Mouse (Mus musculus): Measurements from ENCODE around the gene Prkcd. TPM values are rescaled to one million over a fixed set of nuclear protein-coding genes. Genes with fewer than 3 reads are reported as not detected.

Gene Prkcd
- polyA plus RNA-seq, 1 experiment, result 177 TPM

- Histone ChIP-seq H3K4me3 (replicated peaks; ENCODE audit: control insufficient read depth, low read depth, low read length) (no peak overlapping the region), H3K27ac (ENCODE audit: control insufficient read depth, insufficient read depth, low read depth, low read length, poor library complexity) (peak overlapping the region; percentile 19; the same call in 1 of the 2 replicates), H3K4me1 (ENCODE audit: control insufficient read depth, insufficient read depth, low read length) (peaks cover 7% of the 10 kb centered on the region; the same call in 1 of the 2 replicates)
- TF ChIP-seq POLR2A (IDR thresholded peaks at IDR 0.05; ENCODE audit: borderline replicate concordance, control insufficient read depth, low read depth, low read length) (no peak), CTCF (IDR thresholded peaks at IDR 0.05; ENCODE audit: control insufficient read depth, insufficient read depth, low read length) (no peak)
- 5% methylated on average over 2 of the region's 2 CpGs for WGBS
These were observed 15.7 kb upstream of the Prkcd start for GRCm38 (mm10) chr14:30641748-30642147.

GRCm38 (mm10) chr14:30638686-30639085 is 12.7 kb upstream of the Prkcd start:
- TF ChIP-seq POLR2A (IDR thresholded peaks at IDR 0.05; ENCODE audit: borderline replicate concordance, control insufficient read depth, low read depth, low read length) (no peak), CTCF (IDR thresholded peaks at IDR 0.05; ENCODE audit: control insufficient read depth, insufficient read depth, low read length) (no peak)
- Histone ChIP-seq H3K4me1 (ENCODE audit: control insufficient read depth, insufficient read depth, low read length) (peaks cover 7% of the 10 kb centered on the region; the same call in 1 of the 2 replicates), H3K4me3 (replicated peaks; ENCODE audit: control insufficient read depth, low read depth, low read length) (no peak overlapping the region), H3K27ac (ENCODE audit: control insufficient read depth, insufficient read depth, low read depth, low read length, poor library complexity) (no peak overlapping the region)
- WGBS, result 56% methylated on average over 4 of the region's 4 CpGs

- H3K27ac ChIP-seq (ENCODE audit: control insufficient read depth, insufficient read depth, low read depth, low read length, poor library complexity), result no peak overlapping the region
- peaks cover 7% of the 10 kb centered on the region; the same call in 1 of the 2 replicates for H3K4me1 ChIP-seq (ENCODE audit: control insufficient read depth, insufficient read depth, low read length)
- H3K4me3 ChIP-seq (replicated peaks; ENCODE audit: control insufficient read depth, low read depth, low read length), result no peak overlapping the region
- TF ChIP-seq CTCF (IDR thresholded peaks at IDR 0.05; ENCODE audit: control insufficient read depth, insufficient read depth, low read length) (no peak), POLR2A (IDR thresholded peaks at IDR 0.05; ENCODE audit: borderline replicate concordance, control insufficient read depth, low read depth, low read length) (no peak)
- WGBS, result 81% methylated on average over 4 of the region's 4 CpGs
These were observed 12.0 kb upstream of the Prkcd start for GRCm38 (mm10) chr14:30638009-30638408.

GRCm38 (mm10) chr14:30637087-30637486 is 11.1 kb upstream of the Prkcd start:
- Histone ChIP-seq H3K27ac (ENCODE audit: control insufficient read depth, insufficient read depth, low read depth, low read length, poor library complexity) (no peak overlapping the region), H3K4me1 (ENCODE audit: control insufficient read depth, insufficient read depth, low read length) (peaks cover 7% of the 10 kb centered on the region; the same call in 1 of the 2 replicates), H3K4me3 (replicated peaks; ENCODE audit: control insufficient read depth, low read depth, low read length) (no peak overlapping the region)
- WGBS, result 63% methylated on average over 2 of the region's 2 CpGs
- TF ChIP-seq POLR2A (IDR thresholded peaks at IDR 0.05; ENCODE audit: borderline replicate concordance, control insufficient read depth, low read depth, low read length), result no peak
- no peak for TF ChIP-seq CTCF (IDR thresholded peaks at IDR 0.05; ENCODE audit: control insufficient read depth, insufficient read depth, low read length)

GRCm38 (mm10) chr14:30636499-30636898 is 10.5 kb upstream of the Prkcd start:
- H3K4me3 ChIP-seq (replicated peaks; ENCODE audit: control insufficient read depth, low read depth, low read length), result no peak overlapping the region
- no peak overlapping the region for H3K27ac ChIP-seq (ENCODE audit: control insufficient read depth, insufficient read depth, low read depth, low read length, poor library complexity)
- TF ChIP-seq POLR2A (IDR thresholded peaks at IDR 0.05; ENCODE audit: borderline replicate concordance, control insufficient read depth, low read depth, low read length) (no peak), CTCF (IDR thresholded peaks at IDR 0.05; ENCODE audit: control insufficient read depth, insufficient read depth, low read length) (no peak)
- H3K4me1 ChIP-seq (ENCODE audit: control insufficient read depth, insufficient read depth, low read length), result peaks cover 10% of the 10 kb centered on the region
- WGBS, result 86% methylated on average over 9 of the region's 9 CpGs

GRCm38 (mm10) chr14:30635219-30635910 is 9.4 kb upstream of the Prkcd start:
- peak overlapping the region; percentile 16 for H3K27ac ChIP-seq (ENCODE audit: control insufficient read depth, insufficient read depth, low read depth, low read length, poor library complexity)
- 79% methylated on average over 13 of the region's 13 CpGs for WGBS
- H3K4me3 ChIP-seq (replicated peaks; ENCODE audit: control insufficient read depth, low read depth, low read length), result no peak overlapping the region
- TF ChIP-seq CTCF (IDR thresholded peaks at IDR 0.05; ENCODE audit: control insufficient read depth, insufficient read depth, low read length) (no peak), POLR2A (IDR thresholded peaks at IDR 0.05; ENCODE audit: borderline replicate concordance, control insufficient read depth, low read depth, low read length) (no peak)
- H3K4me1 ChIP-seq (ENCODE audit: control insufficient read depth, insufficient read depth, low read length), result peaks cover 10% of the 10 kb centered on the region

GRCm38 (mm10) chr14:30634418-30634817 is 8.4 kb upstream of the Prkcd start:
- TF ChIP-seq CTCF (IDR thresholded peaks at IDR 0.05; ENCODE audit: control insufficient read depth, insufficient read depth, low read length), result no peak
- Histone ChIP-seq H3K4me3 (replicated peaks; ENCODE audit: control insufficient read depth, low read depth, low read length) (no peak overlapping the region), H3K4me1 (ENCODE audit: control insufficient read depth, insufficient read depth, low read length) (peaks cover 14% of the 10 kb centered on the region), H3K27ac (ENCODE audit: control insufficient read depth, insufficient read depth, low read depth, low read length, poor library complexity) (no peak overlapping the region)
- WGBS, result 92% methylated on average over 1 of the region's 1 CpGs

- H3K4me3 ChIP-seq (replicated peaks; ENCODE audit: control insufficient read depth, low read depth, low read length), result no peak overlapping the region
- no peak overlapping the region for H3K27ac ChIP-seq (ENCODE audit: control insufficient read depth, insufficient read depth, low read depth, low read length, poor library complexity)
- TF ChIP-seq CTCF (IDR thresholded peaks at IDR 0.05; ENCODE audit: control insufficient read depth, insufficient read depth, low read length) (no peak), POLR2A (IDR thresholded peaks at IDR 0.05; ENCODE audit: borderline replicate concordance, control insufficient read depth, low read depth, low read length) (no peak)
- WGBS, result 60% methylated on average over 7 of the region's 7 CpGs
- peaks cover 18% of the 10 kb centered on the region for H3K4me1 ChIP-seq (ENCODE audit: control insufficient read depth, insufficient read depth, low read length)
These were observed 7.7 kb upstream of the Prkcd start for GRCm38 (mm10) chr14:30633708-30634107.

All from bone marrow, adult 2 months (tissue).